Mouse (Mus musculus) lung, postnatal 14 days (tissue): Measurements from ENCODE around the gene Naa11.
A peak's percentile ranks its signal among the peaks of the same experiment; 100 is the strongest.

Source experiments
- DNase-seq: peaks from one replicate; pipeline ENCODE4 v3.0.0; 2021

The Naa11 gene

GRCm38 (mm10) chr5:97392160-97392559 lies at the start of gene Naa11:
TSS of gene Naa11 (minus strand) at chr5:97392379.
- no peak for DNase-seq

GRCm38 (mm10) chr5:97432512-97432911 lies 40.3 kb upstream of the Naa11 start:
- no peak for DNase-seq

- no peak for DNase-seq
Measured at GRCm38 (mm10) chr5:97429976-97430375, 37.8 kb upstream of the Naa11 start.

GRCm38 (mm10) chr5:97421669-97422068 lies 29.5 kb upstream of the Naa11 start:
- DNase-seq = no peak

GRCm38 (mm10) chr5:97417185-97417584 lies 25.0 kb upstream of the Naa11 start:
- no peak for DNase-seq

GRCm38 (mm10) chr5:97415837-97416236 lies 23.7 kb upstream of the Naa11 start:
- no peak for DNase-seq

GRCm38 (mm10) chr5:97413716-97414115 lies 21.5 kb upstream of the Naa11 start:
- no peak for DNase-seq

- DNase-seq = no peak
Measured at GRCm38 (mm10) chr5:97410190-97410589, 18.0 kb upstream of the Naa11 start.

GRCm38 (mm10) chr5:97409234-97409704 lies 17.1 kb upstream of the Naa11 start:
- no peak for DNase-seq

- no peak for DNase-seq
Measured at GRCm38 (mm10) chr5:97401042-97401441, 8.9 kb upstream of the Naa11 start.

- no peak for DNase-seq
Measured at GRCm38 (mm10) chr5:97397585-97397984, 5.4 kb upstream of the Naa11 start.

GRCm38 (mm10) chr5:97387622-97388021 lies 4.6 kb downstream of the Naa11 start:
- no peak for DNase-seq

GRCm38 (mm10) chr5:97384399-97384798 lies 7.8 kb downstream of the Naa11 start:
- no peak for DNase-seq

- no peak for DNase-seq
Measured at GRCm38 (mm10) chr5:97382548-97383222, 9.5 kb downstream of the Naa11 start.

- DNase-seq = no peak
Measured at GRCm38 (mm10) chr5:97379976-97380375, 12.2 kb downstream of the Naa11 start.

GRCm38 (mm10) chr5:97364781-97365180 lies 27.4 kb downstream of the Naa11 start:
- no peak for DNase-seq

- DNase-seq = no peak
Measured at GRCm38 (mm10) chr5:97364252-97364651, 27.9 kb downstream of the Naa11 start.

- DNase-seq = peak; percentile 44
Measured at GRCm38 (mm10) chr5:97362539-97362938, 29.6 kb downstream of the Naa11 start.

GRCm38 (mm10) chr5:97359104-97359503 lies 33.1 kb downstream of the Naa11 start:
- no peak for DNase-seq

GRCm38 (mm10) chr5:97356135-97356534 lies 36.0 kb downstream of the Naa11 start:
- DNase-seq = no peak

GRCm38 (mm10) chr5:97355152-97355551 lies 37.0 kb downstream of the Naa11 start:
- DNase-seq = no peak

- peak; percentile 8 for DNase-seq
Measured at GRCm38 (mm10) chr5:97348760-97349159, 43.4 kb downstream of the Naa11 start.

- no peak for DNase-seq
Measured at GRCm38 (mm10) chr5:97348310-97348709, 43.9 kb downstream of the Naa11 start.

GRCm38 (mm10) chr5:97345732-97346253 lies 46.4 kb downstream of the Naa11 start:
- DNase-seq = no peak

- no peak for DNase-seq
Measured at GRCm38 (mm10) chr5:97345129-97345528, 47.0 kb downstream of the Naa11 start.
